Mouse (Mus musculus) lung, adult 2 months (tissue): ENCODE data around the gene Gm20481. TPM values are rescaled to one million over a fixed set of nuclear protein-coding genes. Genes with fewer than 3 reads are reported as not detected.

ENCODE experiments used
- DNase-seq: peaks from one replicate; pipeline ENCODE4 v3.0.0; 2022
- H3K4me1 ChIP-seq: fragments of 200-500 bp; 2 replicates; pipeline ENCODE4 v1.6.1; 2011; ENCODE audit warnings: low read length; ENCODE audit not compliant: control insufficient read depth, insufficient read depth
- H3K4me3 ChIP-seq: fragments of 200-500 bp; replicated peaks from 2 replicates; pipeline ENCODE3; 2011; ENCODE audit warnings: low read depth, mild to moderate bottlenecking, control low read depth, low read length; ENCODE audit errors: extremely low read depth
- CTCF ChIP-seq: fragments of 200-500 bp; IDR thresholded peaks from 2 replicates; pipeline ENCODE4 v1.5.1; 2011; ENCODE audit warnings: mild to moderate bottlenecking, low read length, control low read depth; ENCODE audit not compliant: insufficient read depth
- POLR2A ChIP-seq: fragments of 200-500 bp; IDR thresholded peaks from 2 replicates; pipeline ENCODE4 v1.6.1; 2011; ENCODE audit warnings: low read depth, mild to moderate bottlenecking, control low read depth, low read length, borderline replicate concordance; ENCODE audit errors: extremely low read depth
- WGBS: fragments of 180-500 bp; shearing (Covaris S2); methylation state at CpG from one replicate; pipeline ENCODE4 v1.1.7; 2018; 5-methylcytosine and 5-hydroxymethylcytosine counted together
- polyA plus RNA-seq: library from polyadenylated mRNA; depleted of rRNA; stranded (reverse); fragments of >200 nt; gene quantifications from 2 replicates; pipeline ENCODE4 v1.2.3, GENCODE M21; 2012; rRNA removed

The Gm20481 gene
- polyA plus RNA-seq, 1 experiment = not detected

DNA sequence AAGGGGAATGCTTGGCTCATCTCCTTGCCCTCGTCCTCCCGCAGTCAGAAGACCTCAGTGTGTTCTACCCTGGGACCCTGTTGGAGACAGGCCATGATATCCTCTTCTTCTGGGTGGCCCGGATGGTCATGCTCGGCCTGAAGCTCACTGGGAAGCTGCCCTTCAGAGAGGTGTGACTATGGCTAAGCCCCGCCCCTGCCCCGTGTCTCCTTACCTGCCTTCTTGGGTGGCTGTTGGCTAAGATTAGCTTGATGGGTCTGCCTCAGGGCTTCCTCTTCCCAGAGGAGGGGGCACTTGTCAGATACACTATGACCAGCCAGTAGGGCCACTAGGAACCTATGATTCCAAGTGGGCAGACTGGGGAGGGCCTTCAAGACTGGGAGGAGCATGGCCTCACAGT lies 43.5 kb downstream of the Gm20481 start:
- DNase-seq = no peak
- TF ChIP-seq POLR2A (no peak), CTCF (no peak)
- 68% methylated on average over 6 of the region's 6 CpGs for WGBS
- H3K4me1 ChIP-seq = no peaks in the 10 kb centered on the region; the same call in 1 of the 2 replicates
- no peak overlapping the region for H3K4me3 ChIP-seq

DNA sequence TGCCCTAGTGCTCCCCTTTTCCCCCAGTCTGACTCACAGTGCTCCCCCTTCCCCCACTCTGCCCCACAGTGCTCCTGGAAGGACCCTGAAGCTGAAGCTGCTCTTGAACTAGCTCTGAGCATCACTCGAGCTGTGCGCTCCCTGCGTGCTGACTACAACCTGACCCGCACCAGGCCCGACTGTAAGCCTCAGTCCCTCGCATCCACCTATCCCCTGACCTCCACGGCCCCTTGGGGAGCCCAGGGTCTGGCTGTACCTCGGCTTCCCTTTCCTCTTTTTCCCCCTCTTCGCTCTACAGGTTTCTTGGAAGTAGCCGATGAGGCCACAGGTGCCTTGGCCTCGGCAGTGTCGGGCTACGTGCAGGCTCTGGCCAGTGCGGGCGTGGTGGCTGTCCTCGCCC lies 45.6 kb downstream of the Gm20481 start:
- TF ChIP-seq CTCF (no peak), POLR2A (no peak)
- DNase-seq = no peak
- Histone ChIP-seq H3K4me1 (no peaks in the 10 kb centered on the region; the same call in 1 of the 2 replicates), H3K4me3 (no peak overlapping the region)
- 90% methylated on average over 16 of the region's 16 CpGs for WGBS

- DNase-seq = no peak
- WGBS = 41% methylated on average over 12 of the region's 12 CpGs
- TF ChIP-seq CTCF = no peak
- TF ChIP-seq POLR2A = no peak
- Histone ChIP-seq H3K4me1 (peaks cover 4% of the 10 kb centered on the region; the same call in 1 of the 2 replicates), H3K4me3 (no peak within 1 kb of the TSS)
These were observed 46.7 kb downstream of the Gm20481 start, which contains the start of gene Vwa7 for GRCm38 (mm10) chr17:35016376-35016775. TSS of gene Vwa7 (plus strand) at chr17:35016579.

- H3K4me1 ChIP-seq = peaks cover 4% of the 10 kb centered on the region; the same call in 1 of the 2 replicates
- no peak overlapping the region for H3K4me3 ChIP-seq
- WGBS = 70% methylated on average over 10 of the region's 10 CpGs
- DNase-seq = no peak
- TF ChIP-seq CTCF (no peak), POLR2A (no peak)
These were observed 47.3 kb downstream of the Gm20481 start for GRCm38 (mm10) chr17:35016791-35017705.

DNA sequence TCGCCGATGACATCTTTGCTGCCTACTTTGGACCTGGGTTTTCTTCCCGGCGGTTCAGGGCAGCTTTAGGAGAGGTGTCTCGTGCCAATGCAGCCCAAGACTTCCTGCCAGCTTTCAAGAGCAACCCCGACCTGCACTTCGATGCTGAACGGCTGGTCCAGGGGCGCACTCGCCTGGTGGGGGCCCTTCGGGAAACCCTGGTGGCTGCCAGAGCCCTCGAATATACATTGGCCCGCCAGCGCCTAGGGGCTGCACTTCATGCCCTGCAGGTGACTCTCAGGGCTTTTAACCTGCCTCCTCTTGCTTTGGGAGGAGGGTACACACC lies 48.0 kb downstream of the Gm20481 start:
- 58% methylated on average over 14 of the region's 14 CpGs for WGBS
- no peak for TF ChIP-seq CTCF
- TF ChIP-seq POLR2A = no peak
- H3K4me1 ChIP-seq = peaks cover 7% of the 10 kb centered on the region
- H3K4me3 ChIP-seq = no peak overlapping the region
- DNase-seq = no peak

DNA sequence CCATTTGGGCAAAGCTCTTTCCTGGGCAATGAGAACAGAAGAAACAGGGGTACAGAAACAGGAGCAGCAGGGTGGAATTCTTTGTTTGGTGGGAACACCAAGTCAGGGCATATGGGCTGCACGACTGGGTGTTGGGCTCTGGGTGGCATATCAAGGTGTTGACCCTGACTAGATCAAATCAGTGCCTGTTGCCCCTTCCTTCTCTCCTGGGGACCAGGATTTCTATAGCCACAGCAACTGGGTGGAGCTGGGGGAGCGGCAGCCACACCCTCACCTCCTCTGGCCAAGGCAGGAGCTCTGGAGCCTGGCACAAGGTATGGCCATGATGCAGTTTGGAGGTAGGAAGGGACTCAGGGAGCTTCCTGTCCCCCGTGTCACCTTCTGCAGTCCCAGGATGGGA lies 48.5 kb downstream of the Gm20481 start:
- Histone ChIP-seq H3K4me1 (peaks cover 11% of the 10 kb centered on the region), H3K4me3 (no peak overlapping the region)
- no peak for DNase-seq
- TF ChIP-seq POLR2A (no peak), CTCF (no peak)
- 72% methylated on average over 3 of the region's 3 CpGs for WGBS

DNA sequence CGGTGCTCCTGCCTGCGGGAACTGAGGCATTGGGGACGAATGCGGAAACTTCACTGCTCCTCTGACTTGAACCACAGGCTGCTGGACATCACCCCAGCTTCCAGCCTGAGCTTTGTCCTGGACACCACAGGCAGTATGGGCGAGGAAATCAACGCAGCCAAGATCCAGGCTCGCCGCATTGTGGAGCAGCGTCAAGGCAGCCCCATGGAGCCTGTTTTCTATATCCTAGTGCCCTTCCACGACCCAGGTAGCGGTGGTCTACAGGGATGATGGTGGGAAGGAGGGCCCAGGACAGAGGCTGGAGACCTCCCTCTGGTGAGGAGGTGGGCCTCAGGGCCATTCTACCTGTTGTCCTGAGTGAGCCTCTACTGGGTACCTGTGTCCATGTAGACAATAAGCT lies 50.2 kb downstream of the Gm20481 start:
- no peak for DNase-seq
- H3K4me1 ChIP-seq = peaks cover 14% of the 10 kb centered on the region
- no peak overlapping the region for H3K4me3 ChIP-seq
- TF ChIP-seq CTCF = no peak
- no peak for TF ChIP-seq POLR2A
- WGBS = 89% methylated on average over 11 of the region's 11 CpGs

DNA sequence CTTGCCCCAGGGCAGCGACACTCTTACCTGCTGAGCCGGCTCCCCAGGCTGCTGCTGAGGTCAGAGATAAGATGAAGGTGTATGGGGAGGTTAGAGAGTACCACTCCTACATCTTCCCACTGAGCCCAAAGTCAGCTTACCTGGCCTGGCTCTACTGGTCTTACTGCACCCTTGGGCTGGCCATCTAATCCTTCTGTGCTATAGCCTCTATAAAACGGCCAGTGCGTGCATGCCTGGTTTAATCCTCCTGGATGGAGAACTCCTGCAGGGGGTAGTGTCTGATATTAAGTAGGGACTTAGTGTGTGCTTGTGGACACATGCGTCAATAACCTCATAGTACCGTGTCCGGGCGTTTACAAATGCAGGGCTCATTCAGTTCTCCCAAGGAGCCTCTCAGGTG lies 50.8 kb downstream of the Gm20481 start:
- H3K4me1 ChIP-seq = peaks cover 14% of the 10 kb centered on the region
- no peak for TF ChIP-seq POLR2A
- TF ChIP-seq CTCF = no peak
- no peak overlapping the region for H3K4me3 ChIP-seq
- DNase-seq = no peak
- 89% methylated on average over 8 of the region's 8 CpGs for WGBS

DNA sequence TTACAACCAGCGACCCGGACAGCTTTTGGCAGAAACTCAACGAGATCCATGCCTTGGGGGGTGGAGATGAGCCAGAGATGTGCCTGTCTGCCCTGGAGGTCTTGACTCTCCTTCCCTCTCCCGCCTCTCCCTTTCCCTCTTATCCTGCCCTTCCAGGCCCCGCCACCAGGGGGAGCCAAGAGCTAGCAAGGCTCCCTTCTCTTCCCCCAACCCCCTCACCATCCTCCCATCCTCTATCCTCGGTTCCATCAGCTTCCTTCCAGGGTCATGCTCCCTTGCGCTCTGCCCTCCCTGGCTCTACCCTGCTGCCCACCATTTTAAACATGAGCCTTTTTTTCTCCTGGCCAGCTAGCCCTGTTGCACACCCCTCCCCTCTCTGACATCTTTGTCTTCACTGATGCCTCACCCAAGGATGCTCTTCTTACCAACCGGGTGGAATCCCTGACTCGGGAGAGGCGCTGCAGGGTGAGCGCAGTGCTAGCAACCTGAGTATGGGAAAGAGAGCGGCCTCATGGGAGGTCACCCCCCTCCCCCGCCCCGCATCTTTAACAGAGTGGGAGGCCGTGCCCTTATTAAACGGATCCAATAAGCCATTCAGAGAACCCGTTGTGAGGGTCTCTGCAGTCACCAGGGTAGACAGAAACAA lies 51.6 kb downstream of the Gm20481 start:
- DNase-seq = peak; percentile 91
- 10% methylated on average over 17 of the region's 17 CpGs for WGBS
- peak overlapping the region; percentile 20 for H3K4me3 ChIP-seq
- H3K4me1 ChIP-seq = peaks cover 15% of the 10 kb centered on the region
- TF ChIP-seq CTCF = peak; percentile 95
- no peak for TF ChIP-seq POLR2A

Other genes starting within 250 kb of the Gm20481 start
- gene C4b, start 226.0 kb upstream of the Gm20481 start, polyA plus RNA-seq = 136 and 137 TPM in 2 replicates
- 0.19 and 0.27 TPM in 2 replicates for gene Cyp21a1, start 165.4 kb upstream of the Gm20481 start, polyA plus RNA-seq
- gene Stk19, start 133.0 kb upstream of the Gm20481 start, polyA plus RNA-seq = 45.1 and 46.0 TPM in 2 replicates
- 45.6 and 58.1 TPM in 2 replicates for gene Dxo, start 132.9 kb upstream of the Gm20481 start, polyA plus RNA-seq
- 77.8 and 94.8 TPM in 2 replicates for gene Skiv2l, start 119.7 kb upstream of the Gm20481 start, polyA plus RNA-seq
- 22.4 and 23.2 TPM in 2 replicates for gene Nelfe, start 119.5 kb upstream of the Gm20481 start, polyA plus RNA-seq
- gene Cfb, start 107.4 kb upstream of the Gm20481 start, polyA plus RNA-seq = 20.8 and 23.8 TPM in 2 replicates
- 10.6 and 12.3 TPM in 2 replicates for gene Zbtb12, start 90.4 kb upstream of the Gm20481 start, polyA plus RNA-seq
- gene Gm20547, start 87.9 kb upstream of the Gm20481 start, polyA plus RNA-seq = not detected in 2 replicates
- gene C2, start 71.6 kb upstream of the Gm20481 start, polyA plus RNA-seq = 25.8 and 27.7 TPM in 2 replicates
- 192 and 199 TPM in 2 replicates for gene Ehmt2, start 71.4 kb upstream of the Gm20481 start, polyA plus RNA-seq
- 11.6 and 13.5 TPM in 2 replicates for gene Slc44a4, start 55.4 kb upstream of the Gm20481 start, polyA plus RNA-seq
- gene Neu1, start 38.7 kb upstream of the Gm20481 start, polyA plus RNA-seq = 40.4 and 46.6 TPM in 2 replicates
- 20.1 and 93.1 TPM in 2 replicates for gene Hspa1b, start 10.7 kb upstream of the Gm20481 start, polyA plus RNA-seq
- gene Hspa1a, start 2.2 kb downstream of the Gm20481 start, polyA plus RNA-seq = 12.9 and 66.3 TPM in 2 replicates
- 0.81 and 1.3 TPM in 2 replicates for gene Hspa1l, start 2.8 kb downstream of the Gm20481 start, polyA plus RNA-seq
- 42.3 and 51.6 TPM in 2 replicates for gene Lsm2, start 11.9 kb downstream of the Gm20481 start, polyA plus RNA-seq
- gene Vars, start 31.1 kb downstream of the Gm20481 start, polyA plus RNA-seq = 119 and 159 TPM in 2 replicates
- gene Vwa7, start 46.7 kb downstream of the Gm20481 start, polyA plus RNA-seq = 4.0 and 4.2 TPM in 2 replicates
- 2.1 and 2.8 TPM in 2 replicates for gene Sapcd1, start 58.1 kb downstream of the Gm20481 start, polyA plus RNA-seq
- 5.4 and 6.0 TPM in 2 replicates for gene Msh5, start 76.8 kb downstream of the Gm20481 start, polyA plus RNA-seq
- 124 and 153 TPM in 2 replicates for gene Clic1, start 80.1 kb downstream of the Gm20481 start, polyA plus RNA-seq
- gene Ddah2, start 89.1 kb downstream of the Gm20481 start, polyA plus RNA-seq = 137 and 141 TPM in 2 replicates
- 3.8 and 90.0 TPM in 2 replicates for gene Ly6g6c, start 95.5 kb downstream of the Gm20481 start, polyA plus RNA-seq
- 1.0 and 2.1 TPM in 2 replicates for gene Mpig6b, start 96.3 kb downstream of the Gm20481 start, polyA plus RNA-seq
- 5.8 and 25.7 TPM in 2 replicates for gene Ly6g6e, start 107.0 kb downstream of the Gm20481 start, polyA plus RNA-seq
- gene Ly6g6d, start 108.2 kb downstream of the Gm20481 start, polyA plus RNA-seq = 14.5 and 16.7 TPM in 2 replicates
- 0.16 and 0.84 TPM in 2 replicates for gene Ly6g6f, start 115.7 kb downstream of the Gm20481 start, polyA plus RNA-seq
- 196 and 245 TPM in 2 replicates for gene Abhd16a, start 119.4 kb downstream of the Gm20481 start, polyA plus RNA-seq
- not detected in 2 replicates for gene Ly6g5c, start 138.4 kb downstream of the Gm20481 start, polyA plus RNA-seq
- gene Ly6g5b, start 145.5 kb downstream of the Gm20481 start, polyA plus RNA-seq = 1.4 and 2.0 TPM in 2 replicates
- 17.9 and 21.9 TPM in 2 replicates for gene Gpank1, start 151.5 kb downstream of the Gm20481 start, polyA plus RNA-seq
- 232 and 297 TPM in 2 replicates for gene Csnk2b, start 152.1 kb downstream of the Gm20481 start, polyA plus RNA-seq
- gene D17H6S53E, start 156.5 kb downstream of the Gm20481 start, polyA plus RNA-seq = 12.1 and 12.9 TPM in 2 replicates
- 0.12 TPM in 1 of 2 replicates, not detected in the other for gene Apom, start 162.1 kb downstream of the Gm20481 start, polyA plus RNA-seq
- 227 and 234 TPM in 2 replicates for gene Bag6, start 165.3 kb downstream of the Gm20481 start, polyA plus RNA-seq
- 327 and 373 TPM in 2 replicates for gene Prrc2a, start 195.0 kb downstream of the Gm20481 start, polyA plus RNA-seq
- 1.4 and 1.6 TPM in 2 replicates for gene Aif1, start 206.2 kb downstream of the Gm20481 start, polyA plus RNA-seq
- 19.7 and 37.0 TPM in 2 replicates for gene Lst1, start 218.5 kb downstream of the Gm20481 start, polyA plus RNA-seq
- gene Ltb, start 224.5 kb downstream of the Gm20481 start, polyA plus RNA-seq = 28.1 and 29.9 TPM in 2 replicates
- gene Tnf, start 232.1 kb downstream of the Gm20481 start, polyA plus RNA-seq = 2.1 and 2.5 TPM in 2 replicates
- 1.0 and 1.1 TPM in 2 replicates for gene Lta, start 235.4 kb downstream of the Gm20481 start, polyA plus RNA-seq